Comparison of ENCODE assay signal across 8 mouse cellular contexts in the genomic region with DNA sequence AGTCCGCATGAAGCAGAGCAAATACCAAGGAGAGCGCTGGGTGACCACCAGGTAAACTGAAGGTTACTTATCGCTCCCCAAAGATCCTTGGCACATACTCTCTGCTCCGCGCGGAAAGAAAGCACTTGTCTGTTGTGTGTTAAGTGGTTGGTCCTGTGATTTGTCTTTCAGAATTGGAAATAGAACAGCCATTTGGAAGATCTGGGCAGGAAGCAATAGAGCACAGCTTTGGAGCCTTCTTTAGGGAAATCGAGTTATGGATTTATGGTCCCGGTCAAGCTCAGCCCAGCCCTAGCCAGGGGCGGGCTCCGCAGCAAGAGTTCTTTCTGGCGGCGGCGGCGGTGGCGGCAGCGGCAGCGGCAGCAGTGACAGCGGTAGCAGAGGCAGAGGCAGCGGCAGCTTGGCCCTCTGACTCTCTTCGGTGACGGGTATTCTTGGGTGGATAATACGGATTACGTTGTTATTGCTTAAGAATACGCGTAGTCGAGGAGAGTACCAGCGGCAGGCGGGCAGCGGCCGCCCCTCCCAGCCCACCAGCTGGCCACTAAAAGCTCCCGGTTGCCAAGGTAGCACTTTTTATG.
DNase-seq lines count a peak whose midpoint lies in the region; ATAC-seq and TF ChIP-seq lines count a peak whose summit lies in the region.

No protein-coding gene starts in this region.

- H3K27ac ChIP-seq in left cerebral cortex, adult 2 months: peak overlapping the region; percentile 88
- H3K27ac ChIP-seq in heart, postnatal 0 days (ENCODE audit: low read depth): no peak overlapping the region
- H3K27ac ChIP-seq in liver, embryonic 12.5 days: no peak overlapping the region

- no peak for TF ChIP-seq EP300 in heart, postnatal 0 days (IDR thresholded peaks at IDR 0.05; ENCODE audit: low read depth)

- no peak for ATAC-seq in heart, postnatal 0 days (ENCODE audit: insufficient read depth, low read depth)
- ATAC-seq in liver, embryonic 12.5 days: no peak
- ATAC-seq in monocyte, adult 5-6 weeks (replicated peaks; ENCODE audit: insufficient number of reproducible peaks, low FRiP score, low TSS enrichment, poor library complexity, severe bottlenecking): no peak

- no peak overlapping the region for H3K9ac ChIP-seq in heart, postnatal 0 days (replicated peaks; ENCODE audit: low read depth, low read length)
- H3K9ac ChIP-seq in liver, embryonic 12.5 days: no peak overlapping the region

- peaks cover 48% of the 10 kb centered on the region for H3K27me3 ChIP-seq in heart, postnatal 0 days (ENCODE audit: control insufficient read depth, insufficient read depth, low read length)
- H3K27me3 ChIP-seq in liver, embryonic 12.5 days (replicated peaks): peaks cover 64% of the 10 kb centered on the region

- no peak for TF ChIP-seq CTCF in left cerebral cortex, adult 2 months (IDR thresholded peaks at IDR 0.05)
- no peak for TF ChIP-seq CTCF in heart, postnatal 0 days (IDR thresholded peaks at IDR 0.05; ENCODE audit: low read depth)

- 1% methylated on average over 31 of the region's 31 CpGs for WGBS in heart, postnatal 0 days
- WGBS in liver, embryonic 12.5 days (ENCODE audit: insufficient replicate concordance): 3% methylated on average over 31 of the region's 31 CpGs

- peak in 1 of 2 experiments; percentile 54 for DNase-seq in left cerebral cortex, adult 2 months (ENCODE audit: extremely low spot score in 1 of 2, low spot score in 2 of 2)
- DNase-seq in left cerebral cortex, adult 11 months (ENCODE audit: low spot score): no peak
- DNase-seq in embryo, embryonic 11 days: peak; percentile 58
- DNase-seq in heart, postnatal 0 days (ENCODE audit: low spot score): no peak
- DNase-seq in right cerebral cortex, postnatal 14 days: peak; percentile 42
- DNase-seq in gastrocnemius, postnatal 25 days: no peak

- peaks cover 8% of the 10 kb centered on the region for H3K4me1 ChIP-seq in heart, postnatal 0 days (ENCODE audit: control insufficient read depth, insufficient read depth)
- no peaks in the 10 kb centered on the region for H3K4me1 ChIP-seq in liver, embryonic 12.5 days

- intact Hi-C loops in left cerebral cortex, adult 2 months (cut with DNase I): loop anchor here (5.0 to 10.0 kb wide), 2 partner anchors 74 to 459 kb away; no protein-coding TSS in a partner anchor

- no peaks in the 10 kb centered on the region for H3K36me3 ChIP-seq in heart, postnatal 0 days (replicated peaks; ENCODE audit: control insufficient read depth, insufficient read depth, low read length)
- no peaks in the 10 kb centered on the region for H3K36me3 ChIP-seq in liver, embryonic 12.5 days

- peak overlapping the region; percentile 85 for H3K4me2 ChIP-seq in heart, postnatal 0 days (ENCODE audit: low read depth, low read length)
- H3K4me2 ChIP-seq in liver, embryonic 12.5 days: peak overlapping the region; percentile 54

- H3K9me3 ChIP-seq in heart, postnatal 0 days (replicated peaks; ENCODE audit: control insufficient read depth, low read length): no peaks in the 10 kb centered on the region
- no peaks in the 10 kb centered on the region for H3K9me3 ChIP-seq in liver, embryonic 12.5 days (replicated peaks)

- peak overlapping the region; percentile 62 for H3K4me3 ChIP-seq in left cerebral cortex, adult 2 months
- peak overlapping the region; percentile 52 for H3K4me3 ChIP-seq in heart, postnatal 0 days (ENCODE audit: low read depth, low read length)
- peak overlapping the region; percentile 29 for H3K4me3 ChIP-seq in liver, embryonic 12.5 days

Comparison
In these comparisons a context has a peak if more than half of its experiments do, and no peak if none do; other contexts are left out.
1. DNase-seq: peak in embryo, embryonic 11 days (single experiment) and right cerebral cortex, postnatal 14 days (single experiment); none in left cerebral cortex, adult 11 months (single experiment), heart, postnatal 0 days (single experiment) and gastrocnemius, postnatal 25 days (single experiment).
2. Peak in every context shown above with its lines, with median percentiles within 50 percentile points of each other: H3K4me3 ChIP-seq.